Mouse (Mus musculus): ENCODE data around the gene Duoxa2. TPM values are rescaled to one million over a fixed set of nuclear protein-coding genes. Genes with fewer than 3 reads are reported as not detected.

Duoxa2 gene
- total and polyA plus RNA-seq, 2 experiments from 2014 or later = 0.19 TPM; not detected in 1

GRCm38 (mm10) chr2:122311561-122311960 lies 12.9 kb downstream of the Duoxa2 start:
- H3K36me3 ChIP-seq (replicated peaks; ENCODE audit: control insufficient read depth, insufficient read depth, low read length) = no peaks in the 10 kb centered on the region
- DNase-seq (ENCODE audit: low spot score) = no peak
- H3K9ac ChIP-seq (replicated peaks; ENCODE audit: low read depth, low read length) = no peak overlapping the region
- H3K4me2 ChIP-seq (ENCODE audit: low read depth, low read length) = no peak overlapping the region
- no peak overlapping the region for H3K27ac ChIP-seq (ENCODE audit: low read depth)
- WGBS = 49% methylated on average over 2 of the region's 2 CpGs
- H3K27me3 ChIP-seq (ENCODE audit: control insufficient read depth, insufficient read depth, low read length) = peaks cover 76% of the 10 kb centered on the region
- TF ChIP-seq CTCF (IDR thresholded peaks at IDR 0.05; ENCODE audit: low read depth) (no peak), EP300 (IDR thresholded peaks at IDR 0.05; ENCODE audit: low read depth) (no peak)
- no peaks in the 10 kb centered on the region for H3K9me3 ChIP-seq (replicated peaks; ENCODE audit: control insufficient read depth, low read length)
- no peak for ATAC-seq (ENCODE audit: insufficient read depth, low read depth)
- H3K4me1 ChIP-seq (ENCODE audit: control insufficient read depth, insufficient read depth) = peaks cover 7% of the 10 kb centered on the region
- H3K4me3 ChIP-seq (ENCODE audit: low read depth, low read length) = no peak overlapping the region

- Histone ChIP-seq H3K36me3 (replicated peaks; ENCODE audit: control insufficient read depth, insufficient read depth, low read length) (no peaks in the 10 kb centered on the region), H3K27ac (ENCODE audit: low read depth) (no peak overlapping the region), H3K4me1 (ENCODE audit: control insufficient read depth, insufficient read depth) (peaks cover 7% of the 10 kb centered on the region), H3K9me3 (replicated peaks; ENCODE audit: control insufficient read depth, low read length) (no peaks in the 10 kb centered on the region), H3K27me3 (ENCODE audit: control insufficient read depth, insufficient read depth, low read length) (peaks cover 71% of the 10 kb centered on the region), H3K9ac (replicated peaks; ENCODE audit: low read depth, low read length) (no peak overlapping the region), H3K4me2 (ENCODE audit: low read depth, low read length) (peak overlapping the region; percentile 51), H3K4me3 (ENCODE audit: low read depth, low read length) (peak overlapping the region; percentile 25)
- 2% methylated on average over 27 of the region's 27 CpGs for WGBS
- TF ChIP-seq CTCF (IDR thresholded peaks at IDR 0.05; ENCODE audit: low read depth) (peak; percentile 52), EP300 (IDR thresholded peaks at IDR 0.05; ENCODE audit: low read depth) (no peak)
- peak; percentile 31 for DNase-seq (ENCODE audit: low spot score)
- no peak for ATAC-seq (ENCODE audit: insufficient read depth, low read depth)
Observed at GRCm38 (mm10) chr2:122312722-122313417, 14.2 kb downstream of the Duoxa2 start.

GRCm38 (mm10) chr2:122313536-122313935 lies 14.8 kb downstream of the Duoxa2 start, which contains the start of gene Duoxa1:
Gene Duoxa1, minus strand, starts transcription at chr2:122313730.
- H3K27me3 ChIP-seq (ENCODE audit: control insufficient read depth, insufficient read depth, low read length) = peaks cover 70% of the 10 kb centered on the region
- no peaks in the 10 kb centered on the region for H3K36me3 ChIP-seq (replicated peaks; ENCODE audit: control insufficient read depth, insufficient read depth, low read length)
- TF ChIP-seq CTCF (IDR thresholded peaks at IDR 0.05; ENCODE audit: low read depth) (no peak), EP300 (IDR thresholded peaks at IDR 0.05; ENCODE audit: low read depth) (no peak)
- WGBS = 3% methylated on average over 24 of the region's 24 CpGs
- H3K4me1 ChIP-seq (ENCODE audit: control insufficient read depth, insufficient read depth) = peaks cover 7% of the 10 kb centered on the region
- peak within 1 kb of the TSS; percentile 51 for H3K4me2 ChIP-seq (ENCODE audit: low read depth, low read length)
- H3K4me3 ChIP-seq (ENCODE audit: low read depth, low read length) = peak within 1 kb of the TSS; percentile 25
- no peak within 1 kb of the TSS for H3K27ac ChIP-seq (ENCODE audit: low read depth)
- H3K9me3 ChIP-seq (replicated peaks; ENCODE audit: control insufficient read depth, low read length) = no peaks in the 10 kb centered on the region
- ATAC-seq (ENCODE audit: insufficient read depth, low read depth) (no peak), DNase-seq (ENCODE audit: low spot score) (no peak)
- H3K9ac ChIP-seq (replicated peaks; ENCODE audit: low read depth, low read length) = no peak within 1 kb of the TSS

- Histone ChIP-seq H3K27me3 (ENCODE audit: control insufficient read depth, insufficient read depth, low read length) (peaks cover 63% of the 10 kb centered on the region), H3K27ac (ENCODE audit: low read depth) (no peak within 1 kb of the TSS), H3K9me3 (replicated peaks; ENCODE audit: control insufficient read depth, low read length) (no peaks in the 10 kb centered on the region), H3K4me3 (ENCODE audit: low read depth, low read length) (no peak within 1 kb of the TSS), H3K9ac (replicated peaks; ENCODE audit: low read depth, low read length) (no peak within 1 kb of the TSS), H3K4me1 (ENCODE audit: control insufficient read depth, insufficient read depth) (peaks cover 7% of the 10 kb centered on the region), H3K36me3 (replicated peaks; ENCODE audit: control insufficient read depth, insufficient read depth, low read length) (no peaks in the 10 kb centered on the region), H3K4me2 (ENCODE audit: low read depth, low read length) (no peak within 1 kb of the TSS)
- DNase-seq (ENCODE audit: low spot score) (no peak), ATAC-seq (ENCODE audit: insufficient read depth, low read depth) (no peak)
- TF ChIP-seq EP300 (IDR thresholded peaks at IDR 0.05; ENCODE audit: low read depth) (no peak), CTCF (IDR thresholded peaks at IDR 0.05; ENCODE audit: low read depth) (no peak)
- 82% methylated on average over 7 of the region's 7 CpGs for WGBS
Observed at GRCm38 (mm10) chr2:122315372-122315771, 16.7 kb downstream of the Duoxa2 start, which contains the start of gene Duox1. Gene Duox1, plus strand, starts transcription at chr2:122315672.

GRCm38 (mm10) chr2:122317384-122317783 lies 18.7 kb downstream of the Duoxa2 start:
- no peak overlapping the region for H3K4me3 ChIP-seq (ENCODE audit: low read depth, low read length)
- no peak overlapping the region for H3K27ac ChIP-seq (ENCODE audit: low read depth)
- peaks cover 7% of the 10 kb centered on the region for H3K4me1 ChIP-seq (ENCODE audit: control insufficient read depth, insufficient read depth)
- 47% methylated on average over 4 of the region's 4 CpGs for WGBS
- no peaks in the 10 kb centered on the region for H3K36me3 ChIP-seq (replicated peaks; ENCODE audit: control insufficient read depth, insufficient read depth, low read length)
- no peaks in the 10 kb centered on the region for H3K9me3 ChIP-seq (replicated peaks; ENCODE audit: control insufficient read depth, low read length)
- no peak overlapping the region for H3K9ac ChIP-seq (replicated peaks; ENCODE audit: low read depth, low read length)
- no peak for DNase-seq (ENCODE audit: low spot score)
- H3K27me3 ChIP-seq (ENCODE audit: control insufficient read depth, insufficient read depth, low read length) = peaks cover 44% of the 10 kb centered on the region
- ATAC-seq (ENCODE audit: insufficient read depth, low read depth) = no peak
- H3K4me2 ChIP-seq (ENCODE audit: low read depth, low read length) = no peak overlapping the region
- TF ChIP-seq EP300 (IDR thresholded peaks at IDR 0.05; ENCODE audit: low read depth) (no peak), CTCF (IDR thresholded peaks at IDR 0.05; ENCODE audit: low read depth) (no peak)

All from heart, postnatal 0 days (tissue).